Mouse (Mus musculus): ENCODE data around the gene Irf1. TPM values are rescaled to one million over a fixed set of nuclear protein-coding genes. Genes with fewer than 3 reads are reported as not detected.

Irf1 gene
- 2.8 and 3.7 TPM in 2 replicates for polyA plus RNA-seq (2014; fragmentation: Nextera tagmentation; extraction: Ambion mirVana)

DNA sequence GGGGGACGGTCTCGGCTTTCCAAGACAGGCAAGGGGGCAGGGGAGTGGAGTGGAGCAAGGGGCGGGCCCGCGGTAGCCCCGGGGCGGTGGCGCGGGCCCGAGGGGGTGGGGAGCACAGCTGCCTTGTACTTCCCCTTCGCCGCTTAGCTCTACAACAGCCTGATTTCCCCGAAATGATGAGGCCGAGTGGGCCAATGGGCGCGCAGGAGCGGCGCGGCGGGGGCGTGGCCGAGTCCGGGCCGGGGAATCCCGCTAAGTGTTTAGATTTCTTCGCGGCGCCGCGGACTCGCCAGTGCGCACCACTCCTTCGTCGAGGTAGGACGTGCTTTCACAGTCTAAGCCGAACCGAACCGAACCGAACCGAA lies at the start of gene Irf1:
Irf1 (plus strand) TSS at position 255 of the 365 bp plus-strand sequence.
- Histone ChIP-seq H3K36me3 (ENCODE audit: control insufficient read depth, insufficient read depth, low read length) (no peaks in the 10 kb centered on the region), H3K4me3 (ENCODE audit: low read depth, low read length) (peak within 1 kb of the TSS; percentile 72), H3K27ac (ENCODE audit: low read depth, low read length) (no peak within 1 kb of the TSS), H3K9me3 (ENCODE audit: control insufficient read depth, low read length) (no peaks in the 10 kb centered on the region), H3K27me3 (ENCODE audit: control insufficient read depth, insufficient read depth, low read length) (peaks cover 12% of the 10 kb centered on the region), H3K4me2 (peak within 1 kb of the TSS; percentile 98), H3K4me1 (ENCODE audit: control insufficient read depth, insufficient read depth, low read length) (peaks cover 4% of the 10 kb centered on the region), H3K9ac (ENCODE audit: low read length) (peak within 1 kb of the TSS; percentile 70)
- ATAC-seq (ENCODE audit: low FRiP score) = peak; percentile 91
- WGBS = under 1% methylated on average over 40 of the region's 40 CpGs
- DNase-seq (ENCODE audit: low spot score, missing footprints) = peak; percentile 98

GRCm38 (mm10) chr11:53720715-53721114 lies 49.1 kb upstream of the Irf1 start, which contains the start of gene Il5:
TSS of gene Il5 (plus strand) at chr11:53720794.
- no peak within 1 kb of the TSS for H3K4me3 ChIP-seq (ENCODE audit: low read depth, low read length)
- H3K4me2 ChIP-seq = no peak within 1 kb of the TSS
- H3K4me1 ChIP-seq (ENCODE audit: control insufficient read depth, insufficient read depth, low read length) = no peaks in the 10 kb centered on the region
- no peaks in the 10 kb centered on the region for H3K36me3 ChIP-seq (ENCODE audit: control insufficient read depth, insufficient read depth, low read length)
- H3K27me3 ChIP-seq (ENCODE audit: control insufficient read depth, insufficient read depth, low read length) = no peaks in the 10 kb centered on the region
- WGBS = 92% methylated on average over 6 of the region's 6 CpGs
- no peak for ATAC-seq (ENCODE audit: low FRiP score)
- H3K9ac ChIP-seq (ENCODE audit: low read length) = no peak within 1 kb of the TSS
- no peak for DNase-seq (ENCODE audit: low spot score, missing footprints)
- no peaks in the 10 kb centered on the region for H3K9me3 ChIP-seq (ENCODE audit: control insufficient read depth, low read length)
- H3K27ac ChIP-seq (ENCODE audit: low read depth, low read length) = no peak within 1 kb of the TSS

GRCm38 (mm10) chr11:53731457-53731856 lies 38.4 kb upstream of the Irf1 start:
- WGBS = 93% methylated on average over 7 of the region's 7 CpGs
- Histone ChIP-seq H3K4me1 (ENCODE audit: control insufficient read depth, insufficient read depth, low read length) (no peaks in the 10 kb centered on the region), H3K4me2 (no peak overlapping the region), H3K27me3 (ENCODE audit: control insufficient read depth, insufficient read depth, low read length) (no peaks in the 10 kb centered on the region), H3K27ac (ENCODE audit: low read depth, low read length) (no peak overlapping the region), H3K4me3 (ENCODE audit: low read depth, low read length) (no peak overlapping the region), H3K36me3 (ENCODE audit: control insufficient read depth, insufficient read depth, low read length) (no peaks in the 10 kb centered on the region), H3K9me3 (ENCODE audit: control insufficient read depth, low read length) (no peaks in the 10 kb centered on the region), H3K9ac (ENCODE audit: low read length) (no peak overlapping the region)
- DNase-seq (ENCODE audit: low spot score, missing footprints) (no peak), ATAC-seq (ENCODE audit: low FRiP score) (no peak)

DNA sequence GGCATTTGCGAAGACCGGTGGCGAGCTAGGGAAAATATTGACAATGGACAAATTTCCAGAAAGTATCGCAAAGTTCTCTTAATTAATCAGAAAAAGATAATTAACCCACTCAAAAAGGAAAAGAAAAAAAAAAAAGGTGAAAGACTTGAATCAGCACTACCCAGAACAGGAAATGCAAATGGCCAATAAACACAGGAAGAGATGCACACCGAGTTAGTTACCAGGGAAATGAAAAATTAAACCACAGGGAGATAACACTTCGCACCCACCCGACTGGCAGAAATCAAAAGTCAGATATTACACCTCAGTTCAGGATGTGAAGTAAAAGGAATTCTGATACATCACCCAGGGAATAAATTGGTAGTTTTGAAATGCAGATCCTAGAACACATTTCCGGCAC lies 37.6 kb upstream of the Irf1 start:
- H3K9ac ChIP-seq (ENCODE audit: low read length) = no peak overlapping the region
- H3K4me2 ChIP-seq = no peak overlapping the region
- no peaks in the 10 kb centered on the region for H3K9me3 ChIP-seq (ENCODE audit: control insufficient read depth, low read length)
- H3K4me1 ChIP-seq (ENCODE audit: control insufficient read depth, insufficient read depth, low read length) = no peaks in the 10 kb centered on the region
- no peak overlapping the region for H3K4me3 ChIP-seq (ENCODE audit: low read depth, low read length)
- no peaks in the 10 kb centered on the region for H3K27me3 ChIP-seq (ENCODE audit: control insufficient read depth, insufficient read depth, low read length)
- WGBS = 93% methylated on average over 8 of the region's 8 CpGs
- no peak for DNase-seq (ENCODE audit: low spot score, missing footprints)
- ATAC-seq (ENCODE audit: low FRiP score) = no peak
- H3K27ac ChIP-seq (ENCODE audit: low read depth, low read length) = no peak overlapping the region
- no peaks in the 10 kb centered on the region for H3K36me3 ChIP-seq (ENCODE audit: control insufficient read depth, insufficient read depth, low read length)

DNA sequence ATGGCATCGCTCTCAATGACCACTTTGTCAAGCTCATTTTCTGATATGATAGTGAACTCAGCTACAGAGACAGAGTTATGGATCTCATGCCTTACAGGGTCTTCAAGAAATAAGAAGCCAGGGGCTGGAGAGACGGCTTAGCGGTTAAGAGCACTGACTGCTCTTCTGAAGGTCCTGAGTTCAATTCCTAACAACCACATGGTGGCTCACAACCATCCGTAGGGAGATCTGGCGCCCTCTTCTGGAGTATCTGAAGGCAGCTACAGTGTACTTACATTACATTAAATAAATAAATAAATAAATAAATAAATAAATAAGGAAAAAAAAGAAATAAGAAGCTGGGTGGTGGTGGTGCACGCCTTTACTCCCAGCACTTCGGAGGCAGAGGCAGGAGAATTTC lies 36.0 kb upstream of the Irf1 start:
- 87% methylated on average over 7 of the region's 7 CpGs for WGBS
- DNase-seq (ENCODE audit: low spot score, missing footprints) (no peak), ATAC-seq (ENCODE audit: low FRiP score) (no peak)
- no peak overlapping the region for H3K4me2 ChIP-seq
- H3K9ac ChIP-seq (ENCODE audit: low read length) = no peak overlapping the region
- H3K4me1 ChIP-seq (ENCODE audit: control insufficient read depth, insufficient read depth, low read length) = no peaks in the 10 kb centered on the region
- no peaks in the 10 kb centered on the region for H3K9me3 ChIP-seq (ENCODE audit: control insufficient read depth, low read length)
- H3K27me3 ChIP-seq (ENCODE audit: control insufficient read depth, insufficient read depth, low read length) = no peaks in the 10 kb centered on the region
- no peak overlapping the region for H3K4me3 ChIP-seq (ENCODE audit: low read depth, low read length)
- no peak overlapping the region for H3K27ac ChIP-seq (ENCODE audit: low read depth, low read length)
- H3K36me3 ChIP-seq (ENCODE audit: control insufficient read depth, insufficient read depth, low read length) = no peaks in the 10 kb centered on the region

DNA sequence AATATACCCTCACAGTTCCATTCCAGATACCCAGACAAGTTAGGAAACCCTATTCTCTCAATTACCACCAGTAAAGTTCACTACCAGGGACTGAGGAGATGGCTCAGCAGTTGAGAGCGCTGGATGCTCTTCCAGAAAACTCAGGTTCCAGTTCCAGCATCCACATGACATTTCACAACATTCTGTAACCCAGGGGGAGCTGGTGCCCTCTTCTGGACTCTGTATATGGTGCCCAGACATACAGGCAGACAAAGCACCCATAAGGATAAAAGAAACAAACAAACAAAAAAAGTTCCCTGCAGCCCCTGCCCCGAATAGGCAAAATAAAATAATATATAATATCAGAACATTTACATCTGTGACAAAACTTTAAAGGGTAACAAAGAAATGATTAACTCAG lies 35.4 kb upstream of the Irf1 start:
- Histone ChIP-seq H3K27ac (ENCODE audit: low read depth, low read length) (no peak overlapping the region), H3K4me3 (ENCODE audit: low read depth, low read length) (no peak overlapping the region), H3K9me3 (ENCODE audit: control insufficient read depth, low read length) (no peaks in the 10 kb centered on the region), H3K4me2 (no peak overlapping the region), H3K27me3 (ENCODE audit: control insufficient read depth, insufficient read depth, low read length) (no peaks in the 10 kb centered on the region), H3K9ac (ENCODE audit: low read length) (no peak overlapping the region), H3K36me3 (ENCODE audit: control insufficient read depth, insufficient read depth, low read length) (no peaks in the 10 kb centered on the region), H3K4me1 (ENCODE audit: control insufficient read depth, insufficient read depth, low read length) (no peaks in the 10 kb centered on the region)
- 89% methylated on average over 2 of the region's 2 CpGs for WGBS
- DNase-seq (ENCODE audit: low spot score, missing footprints) (no peak), ATAC-seq (ENCODE audit: low FRiP score) (no peak)

DNA sequence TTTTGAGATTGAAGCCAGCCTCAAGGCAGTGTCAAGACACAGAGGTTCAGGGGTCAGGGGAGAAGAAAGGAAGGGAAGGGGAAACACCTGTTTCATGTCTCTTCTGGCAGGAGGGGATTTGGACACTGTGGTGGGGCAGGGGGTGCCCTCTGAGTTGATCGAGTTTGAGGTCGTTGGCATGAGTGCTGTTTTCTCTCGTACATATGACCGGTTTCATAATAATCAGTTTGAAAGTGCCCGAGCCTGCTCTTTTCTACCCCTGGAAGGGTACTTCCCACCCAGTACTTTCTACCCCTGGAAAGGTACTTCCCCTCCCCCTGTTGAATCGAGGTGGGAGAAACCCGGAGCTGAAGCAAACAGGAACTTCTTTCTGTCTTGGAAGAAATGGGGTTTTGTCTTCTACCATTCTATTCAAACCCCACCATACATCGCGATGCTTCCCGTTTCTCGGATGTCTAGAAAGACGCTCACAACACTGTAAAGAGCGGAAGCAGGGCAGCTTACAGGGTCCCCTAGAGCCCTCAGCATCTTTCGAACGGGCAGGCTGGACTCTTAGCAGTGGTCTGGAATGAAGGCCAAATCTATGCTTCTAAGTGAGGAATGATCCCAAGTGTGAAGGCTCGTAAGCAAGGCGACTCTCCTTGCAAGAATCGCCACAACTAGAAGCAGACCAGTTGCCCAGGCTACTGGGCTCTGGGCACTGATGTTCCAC lies 34.7 kb upstream of the Irf1 start:
- WGBS = 73% methylated on average over 18 of the region's 18 CpGs
- Histone ChIP-seq H3K4me3 (ENCODE audit: low read depth, low read length) (no peak overlapping the region), H3K9me3 (ENCODE audit: control insufficient read depth, low read length) (no peaks in the 10 kb centered on the region), H3K27me3 (ENCODE audit: control insufficient read depth, insufficient read depth, low read length) (no peaks in the 10 kb centered on the region), H3K27ac (ENCODE audit: low read depth, low read length) (no peak overlapping the region), H3K36me3 (ENCODE audit: control insufficient read depth, insufficient read depth, low read length) (no peaks in the 10 kb centered on the region), H3K4me1 (ENCODE audit: control insufficient read depth, insufficient read depth, low read length) (no peaks in the 10 kb centered on the region), H3K9ac (ENCODE audit: low read length) (no peak overlapping the region), H3K4me2 (no peak overlapping the region; the same call in 1 of the 2 replicates)
- DNase-seq (ENCODE audit: low spot score, missing footprints) (no peak), ATAC-seq (ENCODE audit: low FRiP score) (0 out of 2 replicates have a peak, but pooled peaks have one; percentile 5)

GRCm38 (mm10) chr11:53735682-53736245 lies 34.0 kb upstream of the Irf1 start:
- H3K27me3 ChIP-seq (ENCODE audit: control insufficient read depth, insufficient read depth, low read length) = no peaks in the 10 kb centered on the region
- H3K27ac ChIP-seq (ENCODE audit: low read depth, low read length) = no peak overlapping the region
- peak overlapping the region; percentile 49 for H3K9ac ChIP-seq (ENCODE audit: low read length)
- no peaks in the 10 kb centered on the region for H3K36me3 ChIP-seq (ENCODE audit: control insufficient read depth, insufficient read depth, low read length)
- H3K9me3 ChIP-seq (ENCODE audit: control insufficient read depth, low read length) = no peaks in the 10 kb centered on the region
- H3K4me2 ChIP-seq = peak overlapping the region; percentile 38; the same call in 1 of the 2 replicates
- peak; percentile 95 for DNase-seq (ENCODE audit: low spot score, missing footprints)
- 0 out of 2 replicates have a peak overlapping the region, but pooled peaks have one; percentile 10 for H3K4me3 ChIP-seq (ENCODE audit: low read depth, low read length)
- 39% methylated on average over 17 of the region's 17 CpGs for WGBS
- ATAC-seq (ENCODE audit: low FRiP score) = peak; percentile 79
- no peaks in the 10 kb centered on the region for H3K4me1 ChIP-seq (ENCODE audit: control insufficient read depth, insufficient read depth, low read length)

DNA sequence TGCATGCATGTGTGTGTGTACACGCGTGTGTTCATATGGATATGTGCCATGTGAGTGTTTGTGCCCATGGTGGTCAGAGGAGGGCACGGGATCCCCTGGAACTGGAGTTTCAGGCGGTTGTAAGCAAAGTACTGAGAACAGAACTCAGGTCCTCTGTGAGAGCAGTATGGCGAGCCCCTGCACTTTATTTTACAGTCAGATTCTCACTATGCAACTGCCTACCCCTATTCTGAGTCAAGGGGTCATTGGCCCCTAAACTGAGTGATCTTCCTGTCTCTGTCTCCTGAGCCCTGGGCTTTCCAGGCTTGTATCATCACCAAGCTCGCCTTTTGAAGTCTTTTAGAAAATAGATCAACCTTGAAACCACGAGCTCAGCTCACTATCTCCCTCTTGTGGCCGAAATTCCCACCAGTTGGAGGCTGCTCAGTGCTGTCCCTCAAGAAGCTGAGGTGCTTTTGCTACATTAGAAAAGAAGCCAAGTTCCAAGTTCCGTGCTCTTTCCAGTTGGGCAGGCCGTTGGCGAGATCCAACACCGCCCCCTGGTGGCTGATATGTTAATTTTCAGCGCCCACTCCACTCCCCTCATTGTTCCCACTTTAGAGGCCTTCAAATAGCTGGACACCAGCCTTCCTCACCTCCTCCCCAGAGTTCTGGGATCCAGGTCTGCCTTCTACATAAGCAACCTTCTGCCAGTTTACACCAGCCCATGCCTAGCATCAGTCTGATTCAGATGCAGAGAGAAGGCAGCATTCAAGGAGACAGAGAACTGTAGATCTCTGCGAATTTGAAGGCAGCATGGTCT lies 32.8 kb upstream of the Irf1 start:
- H3K4me1 ChIP-seq (ENCODE audit: control insufficient read depth, insufficient read depth, low read length) = no peaks in the 10 kb centered on the region
- H3K4me3 ChIP-seq (ENCODE audit: low read depth, low read length) = no peak overlapping the region
- no peaks in the 10 kb centered on the region for H3K9me3 ChIP-seq (ENCODE audit: control insufficient read depth, low read length)
- DNase-seq (ENCODE audit: low spot score, missing footprints) = peak; percentile 97
- no peaks in the 10 kb centered on the region for H3K27me3 ChIP-seq (ENCODE audit: control insufficient read depth, insufficient read depth, low read length)
- no peak overlapping the region for H3K4me2 ChIP-seq
- no peaks in the 10 kb centered on the region for H3K36me3 ChIP-seq (ENCODE audit: control insufficient read depth, insufficient read depth, low read length)
- ATAC-seq (ENCODE audit: low FRiP score) = peak; percentile 50
- WGBS = 50% methylated on average over 14 of the region's 14 CpGs
- no peak overlapping the region for H3K27ac ChIP-seq (ENCODE audit: low read depth, low read length)
- H3K9ac ChIP-seq (ENCODE audit: low read length) = no peak overlapping the region

Measured in midbrain, embryonic 11.5 days (tissue).